Mouse (Mus musculus) forebrain, embryonic 13.5 days (tissue): ENCODE measurements at regions not wholly inside any gene's neighbourhood (a gene's known extent, or its start where the extent isn't known, plus 50 kb on each side); places are given as distances from the start of the nearest gene placed in this dataset.
"Not testable (repeated sequence)": the region's sequence is repeated elsewhere in the genome, so short reads cannot be mapped to it uniquely, and the experiment has no call there.

Experiments
- ATAC-seq: fragments of 200-750 bp; cut with Nextera tagmentation; 2 replicates; pipeline ENCODE4 v1.8.0; 2017
- H3K27ac ChIP-seq: fragments of 300-500 bp; sonication (generic); 2 replicates; pipeline ENCODE4 v1.5.1; 2015; ENCODE audit warnings: inconsistent platforms, mild to moderate bottlenecking, moderate library complexity
- H3K27me3 ChIP-seq: fragments of 300-500 bp; sonication (generic); 2 replicates; pipeline ENCODE4 v1.6.1; 2015; ENCODE audit warnings: mild to moderate bottlenecking, inconsistent platforms
- H3K36me3 ChIP-seq: fragments of 300-500 bp; sonication (generic); 2 replicates; pipeline ENCODE4 v1.6.1; 2015; ENCODE audit warnings: mild to moderate bottlenecking, inconsistent platforms; ENCODE audit not compliant: poor library complexity, severe bottlenecking
- H3K4me1 ChIP-seq: fragments of 300-500 bp; sonication (generic); 2 replicates; pipeline ENCODE4 v1.6.1; 2015; ENCODE audit warnings: inconsistent platforms
- H3K4me2 ChIP-seq: fragments of 300-500 bp; sonication (generic); 2 replicates; pipeline ENCODE4 v1.6.1; 2015; ENCODE audit warnings: inconsistent platforms, mild to moderate bottlenecking, moderate library complexity
- H3K4me3 ChIP-seq: fragments of 300-500 bp; sonication (generic); 2 replicates; pipeline ENCODE4 v1.5.1; 2015; ENCODE audit warnings: mild to moderate bottlenecking, inconsistent platforms
- H3K9ac ChIP-seq: fragments of 300-500 bp; sonication (generic); 2 replicates; pipeline ENCODE4 v1.6.1; 2015; ENCODE audit warnings: mild to moderate bottlenecking, inconsistent platforms
- H3K9me3 ChIP-seq: fragments of 300-500 bp; sonication (generic); replicated peaks from 2 replicates; pipeline ENCODE4 v1.6.1; 2016; ENCODE audit warnings: inconsistent platforms
- WGBS: fragments of 180-500 bp; shearing (Covaris S2); methylation state at CpG from one replicate; pipeline ENCODE4 v1.1.7; 2015; 5-methylcytosine and 5-hydroxymethylcytosine counted together

GRCm38 (mm10) chr5:26597991-26598390, 219.0 kb upstream of the Dpp6 start:
- H3K27me3 ChIP-seq = no peaks in the 10 kb centered on the region
- no peak overlapping the region for H3K4me2 ChIP-seq
- 89% methylated on average over 2 of the region's 2 CpGs for WGBS
- H3K9ac ChIP-seq = no peak overlapping the region
- H3K9me3 ChIP-seq = no peaks in the 10 kb centered on the region
- no peak for ATAC-seq
- no peak overlapping the region for H3K27ac ChIP-seq
- H3K4me3 ChIP-seq = no peak overlapping the region
- H3K4me1 ChIP-seq = no peaks in the 10 kb centered on the region
- no peaks in the 10 kb centered on the region for H3K36me3 ChIP-seq

GRCm38 (mm10) chr5:26619272-26619671, 197.7 kb upstream of the Dpp6 start:
- Histone ChIP-seq H3K27me3 (no peaks in the 10 kb centered on the region), H3K4me1 (no peaks in the 10 kb centered on the region), H3K4me2 (no peak overlapping the region), H3K36me3 (no peaks in the 10 kb centered on the region), H3K27ac (no peak overlapping the region), H3K9ac (no peak overlapping the region), H3K9me3 (no peaks in the 10 kb centered on the region), H3K4me3 (no peak overlapping the region)
- ATAC-seq = no peak
- 77% methylated on average over 2 of the region's 2 CpGs for WGBS

- Histone ChIP-seq H3K27ac (no peak overlapping the region), H3K9me3 (no peaks in the 10 kb centered on the region), H3K4me2 (no peak overlapping the region), H3K4me3 (no peak overlapping the region), H3K27me3 (no peaks in the 10 kb centered on the region), H3K4me1 (no peaks in the 10 kb centered on the region), H3K9ac (no peak overlapping the region), H3K36me3 (no peaks in the 10 kb centered on the region)
- no peak for ATAC-seq
- 55% methylated on average over 2 of the region's 2 CpGs for WGBS
These were observed 194.9 kb upstream of the Dpp6 start for GRCm38 (mm10) chr5:26622116-26622515.

GRCm38 (mm10) chr5:26671478-26671877, 145.5 kb upstream of the Dpp6 start:
- Histone ChIP-seq H3K9me3 (no peaks in the 10 kb centered on the region), H3K9ac (no peak overlapping the region), H3K27me3 (no peaks in the 10 kb centered on the region), H3K27ac (no peak overlapping the region), H3K4me2 (no peak overlapping the region), H3K4me3 (no peak overlapping the region), H3K4me1 (no peaks in the 10 kb centered on the region), H3K36me3 (no peaks in the 10 kb centered on the region)
- 75% methylated on average over 1 of the region's 1 CpGs for WGBS
- no peak for ATAC-seq

GRCm38 (mm10) chr5:26689775-26690174, 127.2 kb upstream of the Dpp6 start:
- 51% methylated on average over 3 of the region's 3 CpGs for WGBS
- ATAC-seq = no peak
- Histone ChIP-seq H3K27ac (no peak overlapping the region), H3K4me1 (no peaks in the 10 kb centered on the region), H3K4me3 (no peak overlapping the region), H3K4me2 (no peak overlapping the region), H3K36me3 (no peaks in the 10 kb centered on the region), H3K9me3 (no peaks in the 10 kb centered on the region), H3K27me3 (no peaks in the 10 kb centered on the region), H3K9ac (no peak overlapping the region)

- ATAC-seq = no peak
- H3K4me1 ChIP-seq = no peaks in the 10 kb centered on the region
- H3K27ac ChIP-seq = no peak overlapping the region
- H3K27me3 ChIP-seq = no peaks in the 10 kb centered on the region
- WGBS = 94% methylated on average over 1 of the region's 1 CpGs
- no peaks in the 10 kb centered on the region for H3K9me3 ChIP-seq
- H3K9ac ChIP-seq = no peak overlapping the region
- H3K36me3 ChIP-seq = no peaks in the 10 kb centered on the region
- no peak overlapping the region for H3K4me2 ChIP-seq
- H3K4me3 ChIP-seq = no peak overlapping the region
These were observed 125.9 kb upstream of the Dpp6 start for GRCm38 (mm10) chr5:26691121-26691520.

GRCm38 (mm10) chr5:26692013-26692412, 125.0 kb upstream of the Dpp6 start:
- Histone ChIP-seq H3K9me3 (no peaks in the 10 kb centered on the region), H3K36me3 (no peaks in the 10 kb centered on the region), H3K4me2 (no peak overlapping the region), H3K9ac (no peak overlapping the region), H3K4me1 (no peaks in the 10 kb centered on the region), H3K4me3 (no peak overlapping the region), H3K27me3 (no peaks in the 10 kb centered on the region), H3K27ac (no peak overlapping the region)
- ATAC-seq = no peak
- WGBS = 25% methylated on average over 5 of the region's 5 CpGs

- H3K4me2 ChIP-seq, H3K4me1 ChIP-seq, H3K9ac ChIP-seq, ATAC-seq, H3K9me3 ChIP-seq, H3K27ac ChIP-seq, H3K4me3 ChIP-seq, H3K27me3 ChIP-seq, H3K36me3 ChIP-seq: not testable (repeated sequence)
- 37% methylated on average over 6 of the region's 6 CpGs for WGBS
These were observed 113.4 kb upstream of the Dpp6 start for GRCm38 (mm10) chr5:26703621-26704020.

GRCm38 (mm10) chr5:26707661-26708060, 109.3 kb upstream of the Dpp6 start:
- Histone ChIP-seq H3K9me3 (no peaks in the 10 kb centered on the region), H3K4me1 (no peaks in the 10 kb centered on the region), H3K27me3 (no peaks in the 10 kb centered on the region), H3K4me2 (no peak overlapping the region), H3K27ac (no peak overlapping the region), H3K36me3 (no peaks in the 10 kb centered on the region), H3K4me3 (no peak overlapping the region), H3K9ac (no peak overlapping the region)
- WGBS = 71% methylated on average over 2 of the region's 2 CpGs
- ATAC-seq = no peak

- H3K4me1 ChIP-seq = no peaks in the 10 kb centered on the region
- ATAC-seq = peak; percentile 38; the same call in 1 of the 2 replicates
- WGBS = 61% methylated on average over 2 of the region's 2 CpGs
- H3K4me3 ChIP-seq = no peak overlapping the region
- no peak overlapping the region for H3K27ac ChIP-seq
- peaks cover 3% of the 10 kb centered on the region; the same call in 1 of the 2 replicates for H3K9me3 ChIP-seq
- no peaks in the 10 kb centered on the region for H3K27me3 ChIP-seq
- H3K4me2 ChIP-seq = no peak overlapping the region
- no peak overlapping the region for H3K9ac ChIP-seq
- H3K36me3 ChIP-seq = no peaks in the 10 kb centered on the region
These were observed 92.5 kb upstream of the Dpp6 start for GRCm38 (mm10) chr5:26724491-26724890.

- Histone ChIP-seq H3K4me3 (no peak overlapping the region), H3K4me1 (no peaks in the 10 kb centered on the region), H3K27ac (no peak overlapping the region), H3K9ac (no peak overlapping the region), H3K4me2 (no peak overlapping the region), H3K36me3 (no peaks in the 10 kb centered on the region), H3K9me3 (peaks cover 3% of the 10 kb centered on the region; the same call in 1 of the 2 replicates), H3K27me3 (no peaks in the 10 kb centered on the region)
- ATAC-seq = no peak
- WGBS = 87% methylated on average over 3 of the region's 3 CpGs
These were observed 91.0 kb upstream of the Dpp6 start for GRCm38 (mm10) chr5:26725953-26726352.

GRCm38 (mm10) chr5:26751196-26751595, 65.8 kb upstream of the Dpp6 start:
- H3K36me3 ChIP-seq, H3K27ac ChIP-seq, H3K27me3 ChIP-seq, ATAC-seq, H3K4me1 ChIP-seq, H3K4me3 ChIP-seq, H3K4me2 ChIP-seq, H3K9me3 ChIP-seq, H3K9ac ChIP-seq: not testable (repeated sequence)
- 74% methylated on average over 6 of the region's 6 CpGs for WGBS

GRCm38 (mm10) chr5:26751601-26752305, 65.2 kb upstream of the Dpp6 start:
- not testable (repeated sequence) for H3K27ac ChIP-seq, H3K9ac ChIP-seq, ATAC-seq, H3K4me2 ChIP-seq, H3K36me3 ChIP-seq, H3K27me3 ChIP-seq, H3K4me1 ChIP-seq, H3K9me3 ChIP-seq, H3K4me3 ChIP-seq
- WGBS = 62% methylated on average over 6 of the region's 6 CpGs
